Mouse (Mus musculus): ENCODE measurements at regions not wholly inside any gene's neighbourhood (a gene's known extent, or its start where the extent isn't known, plus 50 kb on each side); places are given as distances from the start of the nearest gene placed in this dataset.

- no peak for DNase-seq
These were observed 70.0 kb downstream of the 1190002N15Rik start for GRCm38 (mm10) chr9:94467846-94468245.

GRCm38 (mm10) chr9:94456085-94456531, 81.8 kb downstream of the 1190002N15Rik start:
- no peak for DNase-seq

GRCm38 (mm10) chr9:94455466-94455865, 82.4 kb downstream of the 1190002N15Rik start:
- DNase-seq = no peak

GRCm38 (mm10) chr9:94449911-94450310, 88.0 kb downstream of the 1190002N15Rik start:
- DNase-seq = no peak

GRCm38 (mm10) chr9:94446182-94446763, 91.6 kb downstream of the 1190002N15Rik start:
- DNase-seq = no peak

- DNase-seq = no peak
These were observed 93.6 kb downstream of the 1190002N15Rik start for GRCm38 (mm10) chr9:94444140-94444789.

- DNase-seq = no peak
These were observed 96.5 kb downstream of the 1190002N15Rik start for GRCm38 (mm10) chr9:94441393-94441792.

- no peak for DNase-seq
These were observed 104.4 kb downstream of the 1190002N15Rik start for GRCm38 (mm10) chr9:94433468-94433867.

GRCm38 (mm10) chr9:94432144-94432747, 105.6 kb downstream of the 1190002N15Rik start:
- no peak for DNase-seq

- no peak for DNase-seq
These were observed 106.3 kb downstream of the 1190002N15Rik start for GRCm38 (mm10) chr9:94431540-94431939.

GRCm38 (mm10) chr9:94430996-94431395, 106.9 kb downstream of the 1190002N15Rik start:
- no peak for DNase-seq

- no peak for DNase-seq
These were observed 111.1 kb downstream of the 1190002N15Rik start for GRCm38 (mm10) chr9:94426740-94427139.

GRCm38 (mm10) chr9:94425804-94426203, 112.1 kb downstream of the 1190002N15Rik start:
- no peak for DNase-seq

- DNase-seq = no peak
These were observed 113.3 kb downstream of the 1190002N15Rik start for GRCm38 (mm10) chr9:94424438-94425135.

- no peak for DNase-seq
These were observed 127.3 kb downstream of the 1190002N15Rik start for GRCm38 (mm10) chr9:94410546-94410945.

GRCm38 (mm10) chr9:94410042-94410441, 127.8 kb downstream of the 1190002N15Rik start:
- DNase-seq = no peak

- DNase-seq = no peak
These were observed 129.1 kb downstream of the 1190002N15Rik start for GRCm38 (mm10) chr9:94408635-94409323.

- no peak for DNase-seq
These were observed 130.2 kb downstream of the 1190002N15Rik start for GRCm38 (mm10) chr9:94407671-94408070.

- DNase-seq = no peak
These were observed 133.3 kb downstream of the 1190002N15Rik start for GRCm38 (mm10) chr9:94404551-94404950.

- no peak for DNase-seq
These were observed 137.3 kb downstream of the 1190002N15Rik start for GRCm38 (mm10) chr9:94400596-94400995.

- DNase-seq = no peak
These were observed 142.7 kb downstream of the 1190002N15Rik start for GRCm38 (mm10) chr9:94395215-94395614.

- no peak for DNase-seq
These were observed 151.7 kb downstream of the 1190002N15Rik start for GRCm38 (mm10) chr9:94386190-94386589.

GRCm38 (mm10) chr9:94382293-94382692, 155.6 kb downstream of the 1190002N15Rik start:
- no peak for DNase-seq
